Mouse (Mus musculus) spleen, adult 2 months (tissue): Measurements from ENCODE around the gene Mapk14. TPM values are rescaled to one million over a fixed set of nuclear protein-coding genes. Genes with fewer than 3 reads are reported as not detected.
A peak's percentile ranks its signal among the peaks of the same experiment; 100 is the strongest.

Experiments
- DNase-seq, 2 experiments: peaks; one replicate each; pipeline versions ENCODE4 v3.0.0 to v3.0.0-alpha.2; 2012 to 2021; ENCODE audit warnings: low spot score in 2 of 2, low read depth in 1 of 2
- H3K27ac ChIP-seq: fragments of 200-500 bp; 2 replicates; pipeline ENCODE4 v1.5.1; 2012; ENCODE audit warnings: low read length, inconsistent platforms; ENCODE audit not compliant: insufficient read depth
- H3K27me3 ChIP-seq: fragments of 200-500 bp; 2 replicates; pipeline ENCODE4 v1.6.1; 2012; ENCODE audit warnings: mild to moderate bottlenecking, moderate library complexity, low read length, inconsistent platforms; ENCODE audit not compliant: control insufficient read depth, insufficient read depth
- H3K36me3 ChIP-seq: fragments of 200-500 bp; 2 replicates; pipeline ENCODE4 v1.6.1; 2012; ENCODE audit warnings: mild to moderate bottlenecking, low read length, inconsistent platforms; ENCODE audit not compliant: control insufficient read depth, insufficient read depth
- H3K4me1 ChIP-seq: fragments of 200-500 bp; 2 replicates; pipeline ENCODE4 v1.6.1; 2011; ENCODE audit warnings: inconsistent platforms; ENCODE audit not compliant: control insufficient read depth, insufficient read depth, insufficient read length
- H3K4me3 ChIP-seq: fragments of 200-500 bp; 2 replicates; pipeline ENCODE4 v1.5.1; 2011; ENCODE audit warnings: mild to moderate bottlenecking, inconsistent platforms; ENCODE audit not compliant: insufficient read depth, insufficient read length; ENCODE audit errors: extremely low read depth
- CTCF ChIP-seq: fragments of 200-500 bp; IDR thresholded peaks from 2 replicates; pipeline ENCODE4 v1.5.1; 2011; ENCODE audit warnings: mild to moderate bottlenecking, inconsistent platforms; ENCODE audit not compliant: insufficient read depth, insufficient read length, insufficient replicate concordance; ENCODE audit errors: extremely low read depth
- POLR2A ChIP-seq: fragments of 200-500 bp; IDR thresholded peaks from 2 replicates; pipeline ENCODE4 v1.6.1; 2011; ENCODE audit warnings: low read depth, low read length, inconsistent platforms
- WGBS: fragments of 180-500 bp; shearing (Covaris S2); methylation state at CpG from one replicate; pipeline ENCODE4 v1.1.7; 2018; 5-methylcytosine and 5-hydroxymethylcytosine counted together
- polyA plus RNA-seq: library from polyadenylated mRNA; depleted of rRNA; stranded (reverse); fragments of >200 nt; gene quantifications from 2 replicates; pipeline ENCODE4 v1.2.3, GENCODE M21; 2012; rRNA removed

The Mapk14 gene
- polyA plus RNA-seq = 83.1 and 93.0 TPM in 2 replicates

- peak within 1 kb of the TSS; percentile 87 for H3K27ac ChIP-seq
- peaks cover 7% of the 10 kb centered on the region; the same call in 1 of the 2 replicates for H3K27me3 ChIP-seq
- peak; percentile 94 for TF ChIP-seq CTCF
- TF ChIP-seq POLR2A = peak; percentile 91
- 1% methylated on average over 80 of the region's 86 CpGs for WGBS
- H3K36me3 ChIP-seq = 0 out of 2 replicates have a peak, but pooled peaks cover 2% of the 10 kb centered on the region
- peaks cover 11% of the 10 kb centered on the region for H3K4me1 ChIP-seq
- peak within 1 kb of the TSS; percentile 91 for H3K4me3 ChIP-seq
- DNase-seq = peak; percentile 98 to 100
Measured at GRCm38 (mm10) chr17:28690776-28691686, at the start of gene Mapk14. Mapk14 (plus strand) TSS chr17:28691329.

GRCm38 (mm10) chr17:28643697-28644096, 47.4 kb upstream of the Mapk14 start:
- Histone ChIP-seq H3K27me3 (no peaks in the 10 kb centered on the region), H3K36me3 (no peaks in the 10 kb centered on the region), H3K4me1 (no peaks in the 10 kb centered on the region), H3K4me3 (no peak overlapping the region), H3K27ac (no peak overlapping the region)
- DNase-seq = no peak
- TF ChIP-seq CTCF = no peak
- WGBS = 58% methylated on average over 3 of the region's 3 CpGs

GRCm38 (mm10) chr17:28644112-28644511, 47.0 kb upstream of the Mapk14 start:
- Histone ChIP-seq H3K27me3 (no peaks in the 10 kb centered on the region), H3K27ac (no peak overlapping the region), H3K4me3 (no peak overlapping the region), H3K4me1 (no peaks in the 10 kb centered on the region), H3K36me3 (no peaks in the 10 kb centered on the region)
- TF ChIP-seq POLR2A (no peak), CTCF (no peak)
- no peak for DNase-seq
- 29% methylated on average over 4 of the region's 4 CpGs for WGBS

GRCm38 (mm10) chr17:28646221-28646620, 44.9 kb upstream of the Mapk14 start:
- 83% methylated on average over 3 of the region's 3 CpGs for WGBS
- H3K36me3 ChIP-seq = no peaks in the 10 kb centered on the region
- no peak overlapping the region for H3K27ac ChIP-seq
- no peaks in the 10 kb centered on the region for H3K4me1 ChIP-seq
- no peaks in the 10 kb centered on the region for H3K27me3 ChIP-seq
- no peak for DNase-seq
- H3K4me3 ChIP-seq = no peak overlapping the region
- TF ChIP-seq CTCF (no peak), POLR2A (no peak)

GRCm38 (mm10) chr17:28648607-28649370, 42.3 kb upstream of the Mapk14 start:
- WGBS = 57% methylated on average over 6 of the region's 6 CpGs
- DNase-seq = peak in 1 of 2 experiments; percentile 43

GRCm38 (mm10) chr17:28650268-28650667, 40.9 kb upstream of the Mapk14 start:
- Histone ChIP-seq H3K36me3 (no peaks in the 10 kb centered on the region), H3K4me3 (no peak overlapping the region), H3K27ac (no peak overlapping the region), H3K4me1 (no peaks in the 10 kb centered on the region), H3K27me3 (no peaks in the 10 kb centered on the region)
- no peak for DNase-seq
- no peak for TF ChIP-seq CTCF
- TF ChIP-seq POLR2A = no peak
- 87% methylated on average over 3 of the region's 3 CpGs for WGBS

More at GRCm38 (mm10) chr17:28648607-28649370, 42.3 kb upstream of the Mapk14 start:
- H3K36me3 ChIP-seq = no peaks in the 10 kb centered on the region
- no peak overlapping the region for H3K4me3 ChIP-seq
- no peak for TF ChIP-seq POLR2A
- peak; percentile 76; the same call in 1 of the 2 replicates for TF ChIP-seq CTCF
- H3K4me1 ChIP-seq = no peaks in the 10 kb centered on the region
- no peaks in the 10 kb centered on the region for H3K27me3 ChIP-seq
- H3K27ac ChIP-seq = no peak overlapping the region
